Mouse (Mus musculus) bone marrow, adult 2 months (tissue): ENCODE results near the gene Tmem167. TPM values are rescaled to one million over a fixed set of nuclear protein-coding genes. Genes with fewer than 3 reads are reported as not detected.
"Not testable (repeated sequence)": the region's sequence is repeated elsewhere in the genome, so short reads cannot be mapped to it uniquely, and the experiment has no call there.

Experiments used
- H3K27ac ChIP-seq: fragments of 200-500 bp; 2 replicates; pipeline ENCODE4 v1.5.1; 2012; ENCODE audit warnings: low read depth, mild to moderate bottlenecking, control low read depth, inconsistent platforms, low read length; ENCODE audit not compliant: control insufficient read depth, poor library complexity, insufficient read depth
- H3K4me1 ChIP-seq: fragments of 200-500 bp; 2 replicates; pipeline ENCODE4 v1.6.1; 2011; ENCODE audit warnings: low read length; ENCODE audit not compliant: control insufficient read depth, insufficient read depth
- H3K4me3 ChIP-seq: fragments of 200-500 bp; replicated peaks from 2 replicates; pipeline ENCODE3; 2011; ENCODE audit warnings: mild to moderate bottlenecking, low read depth, low read length, control low read depth; ENCODE audit not compliant: control insufficient read depth
- CTCF ChIP-seq: fragments of 200-500 bp; IDR thresholded peaks from 2 replicates; pipeline ENCODE4 v1.5.1; 2011; ENCODE audit warnings: low read length, control low read depth; ENCODE audit not compliant: control insufficient read depth, insufficient read depth
- POLR2A ChIP-seq: fragments of 200-500 bp; IDR thresholded peaks from 2 replicates; pipeline ENCODE4 v1.6.1; 2011; ENCODE audit warnings: low read depth, mild to moderate bottlenecking, control low read depth, low read length, borderline replicate concordance; ENCODE audit not compliant: control insufficient read depth
- WGBS: fragments of 180-500 bp; shearing (Covaris S2); methylation state at CpG from one replicate; pipeline ENCODE4 v1.1.7; 2018; 5-methylcytosine and 5-hydroxymethylcytosine counted together
- polyA plus RNA-seq: library from polyadenylated mRNA; stranded (reverse); fragments of >200 nt; gene quantifications from 2 replicates; pipeline ENCODE4 v1.2.4, GENCODE M21; 2011; ENCODE audit warnings: low replicate concordance; ENCODE audit not compliant: missing spikeins, insufficient read depth, insufficient read length

Gene Tmem167
- polyA plus RNA-seq, result 10.9 and 18.4 TPM in 2 replicates

DNA sequence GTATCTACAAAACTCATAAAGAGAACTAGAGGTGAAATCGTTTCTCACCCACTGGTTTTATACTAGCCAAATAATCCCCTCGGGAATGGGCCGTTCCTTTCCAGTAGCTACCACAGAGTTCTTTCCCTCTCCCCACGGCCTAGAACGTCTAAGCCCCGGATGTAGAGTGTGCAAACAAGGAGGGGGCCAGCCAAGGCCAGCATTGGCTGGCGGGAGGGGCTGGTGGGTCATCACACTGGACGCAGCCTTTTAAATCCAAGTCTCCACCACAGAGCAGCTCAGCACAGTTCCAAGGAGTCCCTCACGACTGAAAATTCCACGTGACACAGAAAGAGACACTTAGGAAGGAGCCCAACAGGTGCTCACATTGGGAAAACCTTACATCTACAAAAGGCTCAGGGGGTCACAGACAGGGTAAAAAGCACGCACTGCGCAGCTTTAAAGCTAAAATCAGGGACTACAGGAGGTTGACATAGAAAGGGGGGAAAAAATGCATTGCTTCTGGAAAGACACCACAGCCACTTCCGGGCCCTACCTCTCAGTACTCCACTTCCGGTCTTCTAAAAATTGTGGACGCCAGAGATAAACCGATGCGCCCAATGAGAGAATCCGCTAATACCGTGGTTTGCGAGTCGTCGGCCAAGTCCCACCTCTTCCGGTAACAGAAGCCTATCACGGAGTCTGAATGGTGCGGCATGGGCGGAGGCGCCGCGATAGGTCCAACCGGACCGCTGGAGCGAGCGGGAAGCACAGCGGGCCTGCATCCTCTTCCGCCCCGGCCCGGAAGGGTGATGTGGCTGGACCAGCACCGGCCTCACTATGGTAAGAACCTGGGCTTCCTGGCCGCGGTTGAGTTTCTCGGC lies at the start of gene Tmem167, which contains the start of gene Xrcc4:
Gene Tmem167, plus strand, starts transcription at position 162 of the 863 bp plus-strand sequence.
Gene Xrcc4, minus strand, starts transcription at position 647 of the 863 bp plus-strand sequence.
- 2% methylated on average over 41 of the region's 41 CpGs for WGBS
- TF ChIP-seq CTCF (no peak), POLR2A (peak; percentile 63; the same call in 1 of the 2 replicates)
- Histone ChIP-seq H3K27ac (peak within 1 kb of the TSS; percentile 76), H3K4me3 (peak within 1 kb of the TSS; percentile 99), H3K4me1 (no peaks in the 10 kb centered on the region)

DNA sequence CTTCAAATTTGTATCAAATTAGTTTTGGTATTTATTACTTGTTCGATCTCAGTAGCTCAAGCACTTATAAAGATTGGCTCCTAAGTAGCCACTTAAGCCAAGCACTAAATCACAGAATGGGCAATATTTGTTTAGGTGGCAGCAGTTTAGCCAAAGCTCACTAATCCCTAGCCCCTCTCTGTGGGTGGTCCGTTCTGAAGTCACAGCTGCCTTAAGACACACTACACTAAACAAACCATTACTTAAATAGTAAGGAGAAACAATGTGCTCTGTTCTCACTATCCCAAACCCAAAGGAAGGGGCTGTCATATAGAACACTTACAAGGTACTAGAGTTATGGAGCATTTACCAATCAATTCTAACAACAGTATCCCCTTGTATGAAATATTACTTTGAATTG lies 49.3 kb upstream of the Tmem167 start:
- Histone ChIP-seq H3K4me3 (no peak overlapping the region), H3K27ac (no peak overlapping the region), H3K4me1 (no peaks in the 10 kb centered on the region)
- 89% methylated on average over 2 of the region's 2 CpGs for WGBS
- TF ChIP-seq CTCF (no peak), POLR2A (no peak)

DNA sequence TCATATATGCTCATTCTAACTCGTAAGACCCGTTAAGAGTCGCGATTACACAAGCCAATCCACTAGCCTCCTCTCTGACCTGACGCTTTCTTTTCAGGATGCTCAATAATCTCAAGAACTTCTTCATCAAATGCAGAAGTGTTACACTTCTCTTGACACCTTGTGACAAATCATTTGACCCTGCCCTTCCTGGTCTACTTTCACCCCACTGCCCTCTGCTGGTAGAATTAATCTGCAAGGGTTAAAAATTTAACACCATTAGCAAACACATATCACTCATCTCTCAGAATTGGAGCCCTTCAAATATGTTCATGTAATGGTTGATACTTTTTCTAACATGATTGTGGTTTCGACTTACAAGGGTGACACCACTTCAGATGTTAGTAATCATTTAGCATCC lies 37.2 kb upstream of the Tmem167 start:
- WGBS, result 71% methylated on average over 6 of the region's 6 CpGs
- Histone ChIP-seq H3K27ac (no peak overlapping the region), H3K4me3 (no peak overlapping the region), H3K4me1 (no peaks in the 10 kb centered on the region)
- TF ChIP-seq CTCF, result no peak
- TF ChIP-seq POLR2A, result no peak

DNA sequence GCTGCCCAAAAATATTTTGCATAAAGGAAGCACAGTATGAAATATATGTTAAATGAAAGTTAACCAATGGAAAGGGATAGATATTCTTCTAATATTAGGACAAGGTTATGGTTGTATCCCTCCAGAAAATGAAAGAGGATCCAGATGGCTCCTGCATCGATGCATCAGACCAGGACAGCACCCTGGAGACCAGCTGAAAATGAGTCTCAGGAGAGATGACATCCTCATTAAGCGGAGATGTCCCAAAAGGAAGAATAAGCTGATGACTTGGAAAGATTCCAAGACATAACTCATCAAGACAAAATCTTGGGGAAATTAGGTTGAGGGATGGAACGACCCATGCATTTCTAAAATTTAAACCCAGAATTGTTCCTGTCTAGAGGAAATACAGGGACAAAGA lies 36.5 kb upstream of the Tmem167 start:
- Histone ChIP-seq H3K4me1 (no peaks in the 10 kb centered on the region), H3K4me3 (no peak overlapping the region), H3K27ac (no peak overlapping the region)
- 88% methylated on average over 3 of the region's 3 CpGs for WGBS
- TF ChIP-seq CTCF (no peak), POLR2A (no peak)

DNA sequence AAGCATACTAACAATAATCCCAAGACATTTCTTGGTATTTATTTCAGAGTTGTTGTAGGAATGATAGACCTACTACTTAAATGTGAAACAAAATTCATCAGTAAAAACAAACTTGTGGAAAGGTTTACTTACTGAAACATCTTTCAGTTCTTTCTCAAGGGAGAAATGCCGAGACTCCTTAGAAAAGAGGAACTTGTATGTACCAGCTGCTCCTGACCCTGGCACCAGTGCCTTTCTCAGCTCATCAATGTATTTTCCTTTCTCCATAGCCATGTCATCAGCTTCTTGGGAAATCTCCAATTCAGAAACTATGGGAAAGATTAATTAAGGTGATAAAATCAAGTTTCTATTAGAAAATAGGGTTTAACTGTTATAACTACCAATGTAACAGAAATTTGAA lies 27.0 kb upstream of the Tmem167 start:
- no peak for TF ChIP-seq CTCF
- no peak for TF ChIP-seq POLR2A

DNA sequence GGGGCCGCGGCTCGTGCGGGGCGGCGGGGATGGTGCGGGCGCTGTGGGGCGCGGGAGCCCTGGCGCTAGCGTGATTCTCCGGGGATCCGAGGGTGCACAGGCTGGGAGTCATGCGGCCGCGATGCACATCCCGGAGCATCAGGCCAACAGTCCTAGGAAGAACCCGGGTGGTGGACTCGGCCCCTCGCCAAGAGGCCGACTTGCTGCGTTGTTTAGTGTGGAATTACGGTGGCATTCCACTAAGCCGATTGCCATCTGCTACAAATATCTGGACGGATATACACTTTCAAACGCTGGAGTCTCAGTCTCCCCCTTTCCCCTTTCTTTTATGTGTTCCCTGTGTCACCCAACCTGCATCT lies 881 bp downstream of the Tmem167 start:
- under 1% methylated on average over 27 of the region's 27 CpGs for WGBS
- no peak for TF ChIP-seq CTCF
- Histone ChIP-seq H3K4me3 (peak overlapping the region; percentile 99), H3K27ac (peak overlapping the region; percentile 76), H3K4me1 (no peaks in the 10 kb centered on the region)

More for the DNA sequence above, 27.0 kb upstream of the Tmem167 start:
- no peak overlapping the region for H3K4me3 ChIP-seq
- H3K4me1 ChIP-seq, result no peaks in the 10 kb centered on the region
- WGBS, result 14% methylated on average over 1 of the region's 1 CpGs
- no peak overlapping the region for H3K27ac ChIP-seq

DNA sequence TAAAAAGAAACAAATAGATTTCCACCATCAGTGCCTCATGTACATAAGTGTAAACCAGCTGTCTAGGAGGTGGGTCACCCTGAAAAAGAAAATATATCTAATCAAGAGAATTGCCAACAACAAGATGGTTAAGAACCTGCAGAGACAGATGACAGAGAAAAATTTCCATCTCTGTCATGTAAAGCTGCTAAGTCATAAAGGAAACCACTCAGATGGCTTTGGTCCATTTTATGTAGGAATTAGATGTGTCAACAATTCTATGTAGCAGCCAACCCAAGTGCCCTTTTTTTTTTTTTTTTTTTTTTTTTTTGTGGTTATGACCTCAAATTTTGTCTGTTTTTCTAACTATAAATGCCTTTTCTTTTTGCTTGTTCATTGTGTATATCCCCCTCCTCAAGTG lies 12.6 kb downstream of the Tmem167 start:
- no peak for TF ChIP-seq POLR2A
- no peak for TF ChIP-seq CTCF
- no peak overlapping the region for H3K27ac ChIP-seq
- H3K4me1 ChIP-seq, result no peaks in the 10 kb centered on the region
- H3K4me3 ChIP-seq, result no peak overlapping the region

DNA sequence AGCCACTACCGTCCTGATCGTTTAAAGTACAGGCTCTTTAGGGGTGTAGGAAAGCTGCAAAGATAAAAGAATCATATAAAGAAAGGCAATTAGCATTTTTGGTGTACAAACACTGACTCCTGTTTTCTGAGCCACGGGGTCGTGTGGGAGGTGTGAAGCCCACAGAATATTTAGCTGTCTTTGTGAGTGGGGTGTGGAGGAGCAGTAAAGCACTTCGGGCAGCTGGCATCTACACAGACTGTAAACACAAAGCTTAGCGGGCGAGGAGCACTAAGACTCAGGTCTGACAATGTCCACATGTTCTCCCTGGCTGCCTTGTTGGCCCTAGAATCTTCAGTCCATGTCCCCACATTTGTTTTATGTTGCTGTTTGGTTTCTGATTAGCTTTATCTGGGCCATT lies 17.2 kb downstream of the Tmem167 start:
- Histone ChIP-seq H3K4me1 (no peaks in the 10 kb centered on the region), H3K4me3 (no peak overlapping the region), H3K27ac (no peak overlapping the region)
- WGBS, result 89% methylated on average over 7 of the region's 7 CpGs
- TF ChIP-seq CTCF (no peak), POLR2A (no peak)

DNA sequence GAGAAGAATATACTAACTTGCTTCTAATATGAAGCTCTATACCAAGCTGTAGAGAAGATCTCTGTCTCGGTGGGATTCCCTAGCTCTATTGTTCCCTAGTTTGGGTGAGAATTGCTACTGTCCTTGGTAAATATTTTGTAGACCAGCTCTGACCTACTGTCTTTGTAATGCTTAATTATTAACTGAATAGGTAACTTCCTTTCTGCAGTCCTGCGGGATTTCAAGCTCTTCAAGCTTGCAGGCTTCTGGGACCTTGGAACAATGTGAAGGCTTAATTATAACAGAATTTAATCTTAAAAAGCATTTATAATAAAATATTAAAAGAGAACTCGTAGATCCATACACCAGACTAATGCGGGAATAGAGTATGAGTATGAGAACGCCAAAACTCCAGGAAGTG lies 19.8 kb downstream of the Tmem167 start:
- H3K4me1 ChIP-seq, H3K4me3 ChIP-seq, H3K27ac ChIP-seq: not testable (repeated sequence)
- 94% methylated on average over 5 of the region's 5 CpGs for WGBS
